Mouse (Mus musculus) neural tube, embryonic 10.5 days (tissue): ENCODE measurements around the gene Gdf1.
A peak's percentile ranks its signal among the peaks of the same experiment; 100 is the strongest.

ENCODE experiments used
- DNase-seq: peaks from one replicate; pipeline ENCODE4 v3.0.0-alpha.2; 2017; ENCODE audit warnings: low spot score; ENCODE audit errors: extremely low spot score

Gdf1 gene

GRCm38 (mm10) chr8:70329124-70329834 lies at the start of gene Gdf1:
Gene Gdf1 (plus strand): TSS chr8:70329817.
- no peak for DNase-seq

- no peak for DNase-seq
Observed at GRCm38 (mm10) chr8:70281001-70281400, 48.6 kb upstream of the Gdf1 start.

GRCm38 (mm10) chr8:70282603-70283135 lies 46.9 kb upstream of the Gdf1 start, which contains the start of gene Homer3:
Gene Homer3 (plus strand): TSS chr8:70282827.
- peak; percentile 96 for DNase-seq

GRCm38 (mm10) chr8:70283136-70284077 lies 46.2 kb upstream of the Gdf1 start:
- DNase-seq: no peak

- no peak for DNase-seq
Observed at GRCm38 (mm10) chr8:70284421-70284820, 45.2 kb upstream of the Gdf1 start.

GRCm38 (mm10) chr8:70285304-70285703 lies 44.3 kb upstream of the Gdf1 start:
- no peak for DNase-seq

GRCm38 (mm10) chr8:70286737-70287136 lies 42.9 kb upstream of the Gdf1 start:
- no peak for DNase-seq

- no peak for DNase-seq
Observed at GRCm38 (mm10) chr8:70293988-70294405, 35.6 kb upstream of the Gdf1 start.

- DNase-seq: no peak
Observed at GRCm38 (mm10) chr8:70300881-70301280, 28.7 kb upstream of the Gdf1 start.

- DNase-seq: peak; percentile 98
Observed at GRCm38 (mm10) chr8:70302358-70302890, 27.2 kb upstream of the Gdf1 start, which contains the start of the genes Ddx49 and Cope. Gene Ddx49 (minus strand): TSS chr8:70302489. Gene Cope (plus strand): TSS chr8:70302518.

GRCm38 (mm10) chr8:70302901-70303300 lies 26.7 kb upstream of the Gdf1 start:
- DNase-seq: no peak

GRCm38 (mm10) chr8:70309311-70309710 lies 20.3 kb upstream of the Gdf1 start:
- no peak for DNase-seq

- DNase-seq: no peak
Observed at GRCm38 (mm10) chr8:70313399-70313798, 16.2 kb upstream of the Gdf1 start.

GRCm38 (mm10) chr8:70315624-70316510 lies 13.8 kb upstream of the Gdf1 start, which contains the start of gene Cers1:
Gene Cers1 (plus strand): TSS chr8:70315775.
- peak; percentile 79 for DNase-seq

- peak; percentile 63 for DNase-seq
Observed at GRCm38 (mm10) chr8:70316511-70317504, 12.8 kb upstream of the Gdf1 start.

- DNase-seq: no peak
Observed at GRCm38 (mm10) chr8:70317872-70318271, 11.7 kb upstream of the Gdf1 start.

- DNase-seq: no peak
Observed at GRCm38 (mm10) chr8:70323716-70324115, 5.9 kb upstream of the Gdf1 start.

- no peak for DNase-seq
Observed at GRCm38 (mm10) chr8:70327512-70327911, 2.1 kb upstream of the Gdf1 start.
